Mouse (Mus musculus): ENCODE measurements around the gene Zfp637.

DNA sequence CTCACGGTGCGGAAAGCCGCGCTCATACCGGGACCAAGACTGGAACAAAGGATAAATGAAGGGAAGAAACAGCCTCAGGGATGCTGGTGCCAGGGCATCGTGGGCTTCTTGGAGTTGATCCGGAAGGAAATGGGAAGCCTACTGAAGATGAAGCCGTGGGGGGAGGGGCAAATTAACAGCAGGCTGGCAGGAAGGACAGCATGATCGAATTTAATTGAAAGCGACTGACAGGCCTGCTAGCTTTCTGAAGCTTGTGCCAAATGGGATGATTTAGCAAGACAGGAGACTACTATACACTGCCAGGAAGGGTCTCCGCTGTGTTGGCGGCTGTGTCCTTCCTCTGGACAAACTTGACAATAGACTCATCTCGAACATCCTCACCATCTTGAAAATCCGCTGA, 20.7 kb upstream of the Zfp637 start:
- TF ChIP-seq CTCF (IDR thresholded peaks at IDR 0.05; ENCODE audit: low read depth) (no peak), EP300 (IDR thresholded peaks at IDR 0.05; ENCODE audit: low read depth) (no peak)

All from liver, postnatal 0 days (tissue).